In the genomic region with DNA sequence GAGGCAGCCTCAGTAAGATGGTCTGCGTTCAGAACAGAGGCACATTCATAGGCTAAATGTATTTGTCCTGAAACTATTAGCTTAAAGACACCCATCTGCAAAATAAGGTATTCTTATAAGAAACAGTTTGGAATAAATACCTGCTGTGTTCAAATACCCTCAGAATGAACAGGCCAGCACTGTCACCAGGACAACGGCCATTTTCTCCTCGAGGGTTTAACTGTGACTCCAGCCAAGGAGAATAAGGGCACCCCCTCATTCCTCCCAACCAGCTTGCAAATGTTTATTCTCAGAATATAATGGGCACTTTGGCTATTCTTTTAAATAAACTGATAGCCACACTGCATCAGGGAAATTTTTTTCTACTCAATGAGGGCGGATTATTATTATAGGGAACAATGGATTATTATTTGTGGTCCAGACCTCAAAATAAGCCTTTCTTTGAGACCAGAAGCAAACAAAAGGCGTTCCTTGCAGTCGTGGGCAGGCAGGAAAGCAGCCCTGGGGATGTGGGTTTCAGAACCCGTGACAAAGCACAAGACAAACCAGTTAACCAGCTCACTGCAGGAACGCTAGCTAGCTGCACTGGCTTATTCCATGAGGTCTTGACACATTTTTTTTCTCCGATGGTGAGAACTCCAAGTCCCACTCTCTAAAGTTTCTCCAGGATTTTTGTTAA, we compare ENCODE assay signal across 8 mouse cellular contexts. TPM values are rescaled to one million over a fixed set of nuclear protein-coding genes. Genes with fewer than 3 reads are reported as not detected.
A peak's percentile ranks its signal among the peaks of the same experiment; 100 is the strongest.
DNase-seq lines count a peak whose midpoint lies in the region; ATAC-seq lines count a peak whose summit lies in the region.

No protein-coding gene starts in this region.

- no peaks in the 10 kb centered on the region for H3K9me3 ChIP-seq in limb, embryonic 11.5 days (ENCODE audit: control insufficient read depth, low read length)
- H3K9me3 ChIP-seq in limb, embryonic 10.5 days (replicated peaks) = no peaks in the 10 kb centered on the region
- peaks cover 3% of the 10 kb centered on the region for H3K9me3 ChIP-seq in embryonic facial prominence, embryonic 14.5 days (ENCODE audit: control insufficient read depth, low read length)
- no peaks in the 10 kb centered on the region for H3K9me3 ChIP-seq in hindbrain, embryonic 11.5 days (ENCODE audit: control insufficient read depth, low read length)
- H3K9me3 ChIP-seq in neural tube, embryonic 13.5 days = 0 out of 2 replicates have a peak, but pooled peaks cover 3% of the 10 kb centered on the region

- DNase-seq in limb, embryonic 11.5 days (ENCODE audit: low spot score) = no peak
- DNase-seq in limb, embryonic 10.5 days (ENCODE audit: low spot score) = no peak
- peak; percentile 53 for DNase-seq in embryonic facial prominence, embryonic 14.5 days (ENCODE audit: low spot score)
- DNase-seq in hindbrain, embryonic 11.5 days (ENCODE audit: low spot score) = no peak
- DNase-seq in urinary bladder, postnatal 36 days (ENCODE audit: low spot score in 2 of 2) = no peak
- DNase-seq in cerebellum, adult 9-10 months = no peak
- DNase-seq in adrenal gland, adult 2 months = no peak

- 75% methylated on average over 9 of the region's 9 CpGs for WGBS in limb, embryonic 11.5 days
- 79% methylated on average over 9 of the region's 9 CpGs for WGBS in limb, embryonic 10.5 days
- WGBS in embryonic facial prominence, embryonic 14.5 days = 37% methylated on average over 9 of the region's 9 CpGs
- WGBS in hindbrain, embryonic 11.5 days = 32% methylated on average over 9 of the region's 9 CpGs
- 33% methylated on average over 9 of the region's 9 CpGs for WGBS in neural tube, embryonic 13.5 days

- H3K4me3 ChIP-seq in limb, embryonic 11.5 days (ENCODE audit: low read depth, low read length) = no peak overlapping the region
- no peak overlapping the region for H3K4me3 ChIP-seq in limb, embryonic 10.5 days
- H3K4me3 ChIP-seq in embryonic facial prominence, embryonic 14.5 days (ENCODE audit: low read depth, low read length) = no peak overlapping the region
- no peak overlapping the region for H3K4me3 ChIP-seq in hindbrain, embryonic 11.5 days (ENCODE audit: low read depth, low read length)
- no peak overlapping the region for H3K4me3 ChIP-seq in neural tube, embryonic 13.5 days

- no peaks in the 10 kb centered on the region for H3K27me3 ChIP-seq in limb, embryonic 11.5 days (ENCODE audit: control insufficient read depth, insufficient read depth, low read length)
- H3K27me3 ChIP-seq in limb, embryonic 10.5 days (ENCODE audit: low read depth, poor library complexity, severe bottlenecking) = no peaks in the 10 kb centered on the region
- H3K27me3 ChIP-seq in embryonic facial prominence, embryonic 14.5 days (replicated peaks; ENCODE audit: control insufficient read depth, insufficient read depth, low read length) = no peaks in the 10 kb centered on the region
- no peaks in the 10 kb centered on the region for H3K27me3 ChIP-seq in hindbrain, embryonic 11.5 days (ENCODE audit: control insufficient read depth, insufficient read depth, low read length)
- no peaks in the 10 kb centered on the region for H3K27me3 ChIP-seq in neural tube, embryonic 13.5 days

- H3K9ac ChIP-seq in limb, embryonic 11.5 days (ENCODE audit: low read length) = no peak overlapping the region
- peak overlapping the region; percentile 8; the same call in 1 of the 2 replicates for H3K9ac ChIP-seq in embryonic facial prominence, embryonic 14.5 days (ENCODE audit: low read depth, low read length)
- no peak overlapping the region for H3K9ac ChIP-seq in hindbrain, embryonic 11.5 days (ENCODE audit: low read depth, low read length)
- no peak overlapping the region for H3K9ac ChIP-seq in neural tube, embryonic 13.5 days

- H3K4me1 ChIP-seq in limb, embryonic 11.5 days (ENCODE audit: control insufficient read depth, insufficient read depth, low read length) = no peaks in the 10 kb centered on the region
- peaks cover 4% of the 10 kb centered on the region; the same call in 1 of the 2 replicates for H3K4me1 ChIP-seq in limb, embryonic 10.5 days
- peaks cover 16% of the 10 kb centered on the region for H3K4me1 ChIP-seq in embryonic facial prominence, embryonic 14.5 days (ENCODE audit: control insufficient read depth, insufficient read depth, low read length)
- no peaks in the 10 kb centered on the region; the same call in none of the 2 replicates for H3K4me1 ChIP-seq in hindbrain, embryonic 11.5 days (replicated peaks; ENCODE audit: control insufficient read depth, insufficient read depth, low read length)
- peaks cover 20% of the 10 kb centered on the region for H3K4me1 ChIP-seq in neural tube, embryonic 13.5 days (replicated peaks)

- peak overlapping the region; percentile 33; the same call in 1 of the 2 replicates for H3K27ac ChIP-seq in limb, embryonic 11.5 days (replicated peaks; ENCODE audit: low read depth, low read length)
- H3K27ac ChIP-seq in limb, embryonic 10.5 days = no peak overlapping the region; the same call in 1 of the 2 replicates
- peak overlapping the region; percentile 39; the same call in 1 of the 2 replicates for H3K27ac ChIP-seq in embryonic facial prominence, embryonic 14.5 days (replicated peaks; ENCODE audit: low read depth, low read length)
- peak overlapping the region; percentile 61 for H3K27ac ChIP-seq in hindbrain, embryonic 11.5 days (ENCODE audit: low read depth, low read length)
- peak overlapping the region; percentile 43 for H3K27ac ChIP-seq in neural tube, embryonic 13.5 days (replicated peaks)

- H3K36me3 ChIP-seq in limb, embryonic 11.5 days (ENCODE audit: control insufficient read depth, insufficient read depth, low read length) = peaks cover 5% of the 10 kb centered on the region
- H3K36me3 ChIP-seq in limb, embryonic 10.5 days = peaks cover 52% of the 10 kb centered on the region
- H3K36me3 ChIP-seq in embryonic facial prominence, embryonic 14.5 days (ENCODE audit: control insufficient read depth, insufficient read depth, low read length) = peaks cover 43% of the 10 kb centered on the region
- peaks cover 5% of the 10 kb centered on the region; the same call in 1 of the 2 replicates for H3K36me3 ChIP-seq in hindbrain, embryonic 11.5 days (ENCODE audit: control insufficient read depth, insufficient read depth, low read length)
- peaks cover 36% of the 10 kb centered on the region for H3K36me3 ChIP-seq in neural tube, embryonic 13.5 days

- ATAC-seq in limb, embryonic 11.5 days (ENCODE audit: insufficient number of reproducible peaks, low FRiP score, low TSS enrichment, low read depth) = no peak
- ATAC-seq in embryonic facial prominence, embryonic 14.5 days (ENCODE audit: low read depth) = no peak; the same call in 1 of the 2 replicates
- ATAC-seq in hindbrain, embryonic 11.5 days (ENCODE audit: low FRiP score) = peak; percentile 62; the same call in 1 of the 2 replicates
- peak; percentile 48; the same call in 1 of the 2 replicates for ATAC-seq in neural tube, embryonic 13.5 days (ENCODE audit: low read depth)

- no peak overlapping the region for H3K4me2 ChIP-seq in limb, embryonic 11.5 days (ENCODE audit: low read depth, severe bottlenecking)
- H3K4me2 ChIP-seq in embryonic facial prominence, embryonic 14.5 days (ENCODE audit: low read depth, low read length) = no peak overlapping the region
- H3K4me2 ChIP-seq in hindbrain, embryonic 11.5 days (replicated peaks; ENCODE audit: low read depth, low read length) = no peak overlapping the region
- H3K4me2 ChIP-seq in neural tube, embryonic 13.5 days = no peak overlapping the region

RNA-seq across cellular contexts. Expression of a gene that starts 23.9 kb away (rescaled TPM):
- polyA plus RNA-seq in limb, embryonic 11.5 days (2014; fragmentation: Nextera tagmentation; extraction: Ambion mirVana) = 161 and 167 TPM in 2 replicates
- polyA plus RNA-seq in limb, embryonic 10.5 days (2016; fragmentation: Nextera tagmentation; extraction: Ambion mirVana) = 141 and 148 TPM in 2 replicates
- 157 and 170 TPM in 2 replicates for polyA plus RNA-seq in embryonic facial prominence, embryonic 14.5 days (2014; fragmentation: Nextera tagmentation; extraction: Ambion mirVana)
- 149 and 150 TPM in 2 replicates for polyA plus RNA-seq in hindbrain, embryonic 11.5 days (2014; fragmentation: Nextera tagmentation; extraction: Ambion mirVana)
- 157 and 159 TPM in 2 replicates for polyA plus RNA-seq in neural tube, embryonic 13.5 days (2015; fragmentation: Nextera tagmentation; extraction: Ambion mirVana)
- total RNA-seq in adrenal gland, adult 2 months (2021) = 10 to 100 TPM; 14.1 to 21.5 TPM
- 12.8 and 12.9 TPM in 2 replicates for polyA plus RNA-seq in adrenal gland, adult 2 months (2012; rRNA removed)

Comparison
In these comparisons a context has a peak if more than half of its experiments do, and no peak if none do; other contexts are left out.
1. ATAC-seq: peak in hindbrain, embryonic 11.5 days (single experiment) and neural tube, embryonic 13.5 days (single experiment); none in limb, embryonic 11.5 days (single experiment) and embryonic facial prominence, embryonic 14.5 days (single experiment).
2. RNA of a gene that starts 23.9 kb away (polyA plus RNA-seq): 161 to 167 TPM in limb, embryonic 11.5 days, 157 to 159 TPM in neural tube, embryonic 13.5 days, 157 to 170 TPM in embryonic facial prominence, embryonic 14.5 days, 149 to 150 TPM in hindbrain, embryonic 11.5 days and 141 to 148 TPM in limb, embryonic 10.5 days; 12.8 to 12.9 TPM in adrenal gland, adult 2 months; every median in the first group is over 10 times any median in the second.